Mouse (Mus musculus) thymus, adult 2 months (tissue): ENCODE measurements around the gene Mrtfa. TPM values are rescaled to one million over a fixed set of nuclear protein-coding genes. Genes with fewer than 3 reads are reported as not detected.

Experiments
- DNase-seq: peaks from one replicate; pipeline ENCODE4 v3.0.0; 2021
- H3K27ac ChIP-seq: fragments of 200-500 bp; 2 replicates; pipeline ENCODE4 v1.5.1; 2012; ENCODE audit warnings: low read length, control low read depth; ENCODE audit not compliant: control insufficient read depth, insufficient read depth
- H3K27me3 ChIP-seq: fragments of 200-500 bp; 2 replicates; pipeline ENCODE4 v1.6.1; 2012; ENCODE audit warnings: mild to moderate bottlenecking, low read length, moderate library complexity, mixed read lengths; ENCODE audit not compliant: control insufficient read depth, insufficient read depth
- H3K36me3 ChIP-seq: fragments of 200-500 bp; 2 replicates; pipeline ENCODE4 v1.6.1; 2012; ENCODE audit warnings: mild to moderate bottlenecking, low read length, moderate library complexity; ENCODE audit not compliant: control insufficient read depth, insufficient read depth
- H3K4me1 ChIP-seq: fragments of 200-500 bp; replicated peaks from 2 replicates; pipeline ENCODE4 v1.6.1; 2012; ENCODE audit warnings: low read length; ENCODE audit not compliant: control insufficient read depth, insufficient read depth
- H3K4me3 ChIP-seq: fragments of 200-500 bp; 2 replicates; pipeline ENCODE4 v1.5.1; 2012; ENCODE audit warnings: mild to moderate bottlenecking, low read length, control low read depth, moderate library complexity; ENCODE audit not compliant: control insufficient read depth, insufficient read depth
- CTCF ChIP-seq: fragments of 200-500 bp; IDR thresholded peaks from 2 replicates; pipeline ENCODE4 v1.5.1; 2012; ENCODE audit warnings: mild to moderate bottlenecking, control low read depth, low read length, moderate library complexity, borderline replicate concordance; ENCODE audit not compliant: control insufficient read depth, poor library complexity, insufficient read depth; ENCODE audit errors: extremely low read depth
- POLR2A ChIP-seq: fragments of 200-500 bp; IDR thresholded peaks from 2 replicates; pipeline ENCODE4 v1.6.1; 2012; ENCODE audit warnings: mild to moderate bottlenecking, low read length, control low read depth, moderate library complexity; ENCODE audit not compliant: control insufficient read depth, poor library complexity, insufficient read depth; ENCODE audit errors: extremely low read depth
- WGBS: fragments of 180-500 bp; shearing (Covaris S2); methylation state at CpG from one replicate; pipeline ENCODE4 v1.1.7; 2018; 5-methylcytosine and 5-hydroxymethylcytosine counted together
- polyA plus RNA-seq: library from polyadenylated mRNA; depleted of rRNA; stranded (reverse); fragments of >200 nt; gene quantifications from 2 replicates; pipeline ENCODE4 v1.2.3, GENCODE M21; 2012

Gene Mrtfa
- polyA plus RNA-seq, 1 experiment: 114 TPM

- Histone ChIP-seq H3K4me1 (no peaks in the 10 kb centered on the region), H3K27ac (no peak overlapping the region), H3K36me3 (no peaks in the 10 kb centered on the region), H3K4me3 (no peak overlapping the region), H3K27me3 (no peaks in the 10 kb centered on the region)
- WGBS: 63% methylated on average over 11 of the region's 11 CpGs
- TF ChIP-seq CTCF (no peak), POLR2A (no peak)
- peak; percentile 30 for DNase-seq
Measured at GRCm38 (mm10) chr15:81141956-81142576, 48.5 kb downstream of the Mrtfa start.

- no peak for TF ChIP-seq POLR2A
- no peak for DNase-seq
- H3K4me1 ChIP-seq: no peaks in the 10 kb centered on the region
- H3K36me3 ChIP-seq: no peaks in the 10 kb centered on the region
- no peak overlapping the region for H3K4me3 ChIP-seq
- H3K27me3 ChIP-seq: no peaks in the 10 kb centered on the region
- WGBS: 98% methylated on average over 5 of the region's 5 CpGs
- no peak overlapping the region for H3K27ac ChIP-seq
Measured at GRCm38 (mm10) chr15:81140004-81140403, 50.6 kb downstream of the Mrtfa start.

- no peak for TF ChIP-seq POLR2A
- no peak for TF ChIP-seq CTCF
- Histone ChIP-seq H3K36me3 (no peaks in the 10 kb centered on the region), H3K27me3 (no peaks in the 10 kb centered on the region), H3K4me1 (peaks cover 3% of the 10 kb centered on the region), H3K4me3 (no peak overlapping the region), H3K27ac (no peak overlapping the region)
- WGBS: 89% methylated on average over 6 of the region's 6 CpGs
- DNase-seq: no peak
Measured at GRCm38 (mm10) chr15:81137298-81137697, 53.3 kb downstream of the Mrtfa start.

- DNase-seq: no peak
- peaks cover 9% of the 10 kb centered on the region for H3K4me1 ChIP-seq
- WGBS: 97% methylated on average over 2 of the region's 2 CpGs
Measured at GRCm38 (mm10) chr15:81133781-81134180, 56.8 kb downstream of the Mrtfa start.

GRCm38 (mm10) chr15:81131152-81131551 is 59.4 kb downstream of the Mrtfa start:
- no peaks in the 10 kb centered on the region for H3K36me3 ChIP-seq
- WGBS: 67% methylated on average over 5 of the region's 5 CpGs
- no peak overlapping the region for H3K4me3 ChIP-seq
- H3K27ac ChIP-seq: no peak overlapping the region; the same call in 1 of the 2 replicates
- peaks cover 9% of the 10 kb centered on the region for H3K4me1 ChIP-seq
- TF ChIP-seq POLR2A: no peak
- TF ChIP-seq CTCF: no peak
- DNase-seq: peak; percentile 10
- no peaks in the 10 kb centered on the region for H3K27me3 ChIP-seq

More at GRCm38 (mm10) chr15:81133781-81134180, 56.8 kb downstream of the Mrtfa start:
- Histone ChIP-seq H3K36me3 (no peaks in the 10 kb centered on the region), H3K27ac (no peak overlapping the region), H3K4me3 (no peak overlapping the region), H3K27me3 (no peaks in the 10 kb centered on the region)
- TF ChIP-seq POLR2A (no peak), CTCF (no peak)

- no peak for DNase-seq
- no peak overlapping the region for H3K27ac ChIP-seq
- no peak overlapping the region for H3K4me3 ChIP-seq
- WGBS: 94% methylated on average over 8 of the region's 8 CpGs
- H3K4me1 ChIP-seq: peaks cover 11% of the 10 kb centered on the region
- H3K27me3 ChIP-seq: no peaks in the 10 kb centered on the region
- H3K36me3 ChIP-seq: no peaks in the 10 kb centered on the region
- TF ChIP-seq CTCF (no peak), POLR2A (no peak)
Measured at GRCm38 (mm10) chr15:81129970-81130369, 60.6 kb downstream of the Mrtfa start.
